Mouse (Mus musculus): Measurements from ENCODE around the gene Acot9. TPM values are rescaled to one million over a fixed set of nuclear protein-coding genes. Genes with fewer than 3 reads are reported as not detected.

Acot9 gene
- 3.9 and 8.0 TPM in 2 replicates for polyA plus RNA-seq (2012; rRNA removed; ENCODE audit: low replicate concordance)

GRCm38 (mm10) chrX:155262235-155262914, at the start of gene Acot9:
Gene Acot9 (plus strand): TSS chrX:155262443.

GRCm38 (mm10) chrX:155216271-155216670, 46.0 kb upstream of the Acot9 start, which contains the start of gene Sat1:
Gene Sat1 (minus strand): TSS chrX:155216449.

GRCm38 (mm10) chrX:155340654-155341053, 78.4 kb downstream of the Acot9 start, which contains the start of gene Prdx4:
Gene Prdx4 (minus strand): TSS chrX:155340754.

Other genes with a start within 250 kb of the Acot9 start
- gene Magea5, start 199.3 kb upstream of the Acot9 start, polyA plus RNA-seq (2012; rRNA removed; ENCODE audit: low replicate concordance) = not detected in 2 replicates
- not detected in 2 replicates for gene Magea1, start 172.7 kb upstream of the Acot9 start, polyA plus RNA-seq (2012; rRNA removed; ENCODE audit: low replicate concordance)
- gene Magea2, start 168.8 kb upstream of the Acot9 start, polyA plus RNA-seq (2012; rRNA removed; ENCODE audit: low replicate concordance) = not detected in 2 replicates
- not detected in 2 replicates for gene Cldn34b2, start 134.0 kb upstream of the Acot9 start, polyA plus RNA-seq (2012; rRNA removed; ENCODE audit: low replicate concordance)
- 6.8 and 7.6 TPM in 2 replicates for gene Sat1, start 46.0 kb upstream of the Acot9 start, polyA plus RNA-seq (2012; rRNA removed; ENCODE audit: low replicate concordance)
- 38.4 and 39.4 TPM in 2 replicates for gene Prdx4, start 78.3 kb downstream of the Acot9 start, polyA plus RNA-seq (2012; rRNA removed; ENCODE audit: low replicate concordance)